Mouse (Mus musculus) liver, embryonic 16.5 days (tissue): ENCODE results near the gene Dupd1. TPM values are rescaled to one million over a fixed set of nuclear protein-coding genes. Genes with fewer than 3 reads are reported as not detected.

Experiments used
- ATAC-seq: fragments of 200-750 bp; cut with Nextera tagmentation; 2 replicates; pipeline ENCODE4 v1.8.0; 2017; ENCODE audit warnings: low read depth, mild to moderate bottlenecking, moderate number of reproducible peaks, moderate library complexity
- H3K27ac ChIP-seq: fragments of 300-500 bp; sonication (generic); 2 replicates; pipeline ENCODE4 v1.5.1; 2014; ENCODE audit warnings: mild to moderate bottlenecking, low read length
- H3K27me3 ChIP-seq: fragments of 300-500 bp; sonication (generic); 2 replicates; pipeline ENCODE4 v1.6.1; 2014; ENCODE audit warnings: low read depth, low read length, mixed read lengths; ENCODE audit not compliant: control insufficient read depth, insufficient read depth
- H3K36me3 ChIP-seq: fragments of 300-500 bp; sonication (generic); 2 replicates; pipeline ENCODE4 v1.6.1; 2014; ENCODE audit warnings: mild to moderate bottlenecking; ENCODE audit not compliant: control insufficient read depth, insufficient read depth
- H3K4me1 ChIP-seq: fragments of 300-500 bp; sonication (generic); 2 replicates; pipeline ENCODE4 v1.6.1; 2014; ENCODE audit warnings: low read depth, low read length, mixed read lengths; ENCODE audit not compliant: control insufficient read depth
- H3K4me2 ChIP-seq: fragments of 300-500 bp; sonication (generic); 2 replicates; pipeline ENCODE4 v1.6.1; 2014; ENCODE audit warnings: low read depth, low read length, mixed read lengths
- H3K4me3 ChIP-seq: fragments of 300-500 bp; sonication (generic); 2 replicates; pipeline ENCODE4 v1.5.1; 2014; ENCODE audit warnings: low read depth, mild to moderate bottlenecking, low read length
- H3K9ac ChIP-seq: fragments of 300-500 bp; sonication (generic); 2 replicates; pipeline ENCODE4 v1.6.1; 2014; ENCODE audit warnings: low read depth, low read length
- H3K9me3 ChIP-seq: fragments of 300-500 bp; sonication (generic); replicated peaks from 2 replicates; pipeline ENCODE4 v1.6.1; 2016; ENCODE audit warnings: low read length; ENCODE audit not compliant: control insufficient read depth
- WGBS: fragments of 180-500 bp; shearing (Covaris S2); extraction: QIAGEN DNeasy Blood & Tissue Kit; methylation state at CpG from one replicate; pipeline ENCODE4 v1.1.7; 2014; ENCODE audit not compliant: insufficient replicate concordance; 5-methylcytosine and 5-hydroxymethylcytosine counted together
- polyA plus RNA-seq: library from polyadenylated mRNA; unstranded; fragments of >200 nt; fragmentation: Nextera tagmentation; extraction: Ambion mirVana; gene quantifications from 2 replicates; pipeline ENCODE4 v1.2.1, GENCODE M21; 2015

Dupd1 gene
- polyA plus RNA-seq, 1 experiment from 2014 or later: 0.27 TPM

DNA sequence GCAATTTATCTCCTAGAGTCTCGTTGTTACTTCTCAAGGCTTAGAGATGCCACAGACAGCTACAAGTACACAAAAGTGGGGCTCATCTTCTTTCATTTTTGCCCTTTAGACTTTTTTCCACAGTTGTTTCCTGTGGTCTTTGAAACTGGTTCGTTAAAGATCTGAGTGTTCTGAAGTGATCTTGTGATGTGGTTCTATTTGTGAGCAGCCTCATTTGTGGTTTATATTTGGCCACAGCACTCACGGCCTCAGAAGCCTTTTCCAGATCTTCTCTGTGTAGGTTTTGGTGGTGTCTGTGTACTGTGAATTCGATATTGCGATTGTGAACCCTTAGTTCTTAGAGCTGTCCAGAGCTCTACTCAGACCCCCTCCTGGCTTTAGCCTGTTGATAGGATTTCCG, 77.8 kb downstream of the Dupd1 start:
- H3K27me3 ChIP-seq: no peaks in the 10 kb centered on the region
- no peak overlapping the region for H3K9ac ChIP-seq
- ATAC-seq: no peak
- no peaks in the 10 kb centered on the region for H3K9me3 ChIP-seq
- WGBS: 57% methylated on average over 6 of the region's 6 CpGs
- H3K36me3 ChIP-seq: no peaks in the 10 kb centered on the region
- no peaks in the 10 kb centered on the region for H3K4me1 ChIP-seq
- H3K27ac ChIP-seq: no peak overlapping the region
- no peak overlapping the region for H3K4me3 ChIP-seq
- no peak overlapping the region for H3K4me2 ChIP-seq

DNA sequence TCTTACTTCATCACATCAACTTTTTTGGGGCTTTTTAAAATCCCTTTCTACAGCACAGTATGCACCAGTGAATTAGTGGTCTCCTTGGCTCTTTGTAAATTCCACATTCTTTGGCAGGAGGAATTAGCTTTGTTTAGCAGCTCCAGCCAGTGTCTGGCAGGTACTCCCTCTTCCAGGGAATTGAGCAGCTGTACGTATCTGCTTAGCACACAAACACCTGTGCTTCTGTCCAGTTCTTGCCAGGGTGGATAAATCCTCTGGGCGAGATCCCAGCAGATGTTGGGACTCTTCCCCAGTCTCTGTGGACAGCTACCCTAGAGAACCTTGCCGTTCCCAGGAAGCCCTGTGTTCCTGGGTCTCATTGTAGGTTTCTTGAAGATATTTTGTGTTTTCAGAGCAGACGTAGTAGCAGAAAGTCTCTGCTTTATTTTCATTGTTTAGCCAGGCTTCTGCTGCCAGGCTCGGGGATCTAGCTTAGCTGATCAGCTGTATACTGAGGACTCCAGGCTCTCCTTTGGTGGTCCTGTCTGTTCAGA, 82.6 kb downstream of the Dupd1 start:
- Histone ChIP-seq H3K4me1 (no peaks in the 10 kb centered on the region), H3K4me3 (no peak overlapping the region), H3K9ac (no peak overlapping the region), H3K27me3 (no peaks in the 10 kb centered on the region), H3K9me3 (no peaks in the 10 kb centered on the region), H3K4me2 (no peak overlapping the region), H3K27ac (no peak overlapping the region), H3K36me3 (peaks cover 3% of the 10 kb centered on the region; the same call in 1 of the 2 replicates)
- no peak for ATAC-seq
- WGBS: 66% methylated on average over 5 of the region's 5 CpGs

Other genes with a start within 250 kb of the Dupd1 start
- gene Kat6b, start 233.1 kb downstream of the Dupd1 start, polyA plus RNA-seq: 1.7 and 1.9 TPM in 2 replicates
- 3.0 and 3.9 TPM in 2 replicates for gene Samd8, start 36.0 kb upstream of the Dupd1 start, polyA plus RNA-seq
- gene Dusp13, start 36.6 kb upstream of the Dupd1 start, polyA plus RNA-seq: 0.30 TPM in 1 of 2 replicates, not detected in the other
- gene Vdac2, start 110.7 kb upstream of the Dupd1 start, polyA plus RNA-seq: 98.4 and 113 TPM in 2 replicates
- gene Comtd1, start 134.4 kb upstream of the Dupd1 start, polyA plus RNA-seq: 15.8 and 18.4 TPM in 2 replicates